ENCODE assay signal across 13 mouse cellular contexts in genomic region chr6:6877981-6878840, GRCm38 (mm10). TPM values are rescaled to one million over a fixed set of nuclear protein-coding genes. Genes with fewer than 3 reads are reported as not detected.
DNase-seq lines count a peak whose midpoint lies in the region; ATAC-seq and TF ChIP-seq lines count a peak whose summit lies in the region.
"Had no signal": no experiment of that assay in that cellular context is flagged by ENCODE, and none has a peak within 500 bp of the region (broad histone marks: within the 10 kb centered on the region; RNA-seq: fewer than 3 reads in every experiment).

No protein-coding gene starts in this region.

- peaks cover 37% of the 10 kb centered on the region for H3K27me3 ChIP-seq in forebrain, embryonic 15.5 days
- H3K27me3 ChIP-seq in midbrain, embryonic 15.5 days (replicated peaks), result peaks cover 81% of the 10 kb centered on the region

- DNase-seq in left cerebral cortex, adult 2 months (ENCODE audit: extremely low spot score in 1 of 2, low spot score in 2 of 2), result no peak
- no peak for DNase-seq in left cerebral cortex, postnatal 4 days
- DNase-seq in embryo, embryonic 11 days, result peak; percentile 50
- DNase-seq in gastrocnemius, adult 18-20 months (ENCODE audit: low spot score), result no peak

- peak overlapping the region; percentile 66 for H3K4me2 ChIP-seq in forebrain, embryonic 15.5 days (replicated peaks)
- peak overlapping the region; percentile 28 for H3K4me2 ChIP-seq in midbrain, embryonic 15.5 days
- H3K4me2 ChIP-seq: heart, embryonic 13.5 days; neural tube, embryonic 13.5 days had no signal

- peaks cover 30% of the 10 kb centered on the region for H3K4me1 ChIP-seq in forebrain, embryonic 15.5 days
- H3K4me1 ChIP-seq in midbrain, embryonic 15.5 days, result peaks cover 12% of the 10 kb centered on the region

- TF ChIP-seq CTCF in left cerebral cortex, adult 2 months (IDR thresholded peaks at IDR 0.05), result no peak

- peak overlapping the region; percentile 0; the same call in 1 of the 2 replicates for H3K4me3 ChIP-seq in left cerebral cortex, adult 2 months
- H3K4me3 ChIP-seq in forebrain, embryonic 15.5 days, result peak overlapping the region; percentile 52
- peak overlapping the region; percentile 42 for H3K4me3 ChIP-seq in midbrain, embryonic 15.5 days
- H3K4me3 ChIP-seq: neural tube, embryonic 13.5 days had no signal

- intact Hi-C loops in left cerebral cortex, adult 2 months (cut with DNase I), result no loop called here
- intact Hi-C loops in left cerebral cortex, postnatal 4 days (cut with DNase I), result loop anchor here (5.0 kb wide), 1 partner anchor 871 kb away; no protein-coding TSS in a partner anchor

- peak overlapping the region; percentile 70 for H3K9ac ChIP-seq in forebrain, embryonic 15.5 days (replicated peaks)
- no peak overlapping the region for H3K9ac ChIP-seq in midbrain, embryonic 15.5 days
- H3K9ac ChIP-seq: heart, embryonic 13.5 days; liver, embryonic 14.5 days; neural tube, embryonic 13.5 days had no signal

- no peak overlapping the region for H3K27ac ChIP-seq in left cerebral cortex, adult 2 months
- H3K27ac ChIP-seq in forebrain, embryonic 15.5 days (replicated peaks), result peak overlapping the region; percentile 93
- no peak overlapping the region for H3K27ac ChIP-seq in midbrain, embryonic 15.5 days
- H3K27ac ChIP-seq: heart, embryonic 13.5 days; kidney, postnatal 0 days; liver, embryonic 14.5 days; neural tube, embryonic 13.5 days had no signal

- no peak for ATAC-seq in forebrain, embryonic 15.5 days (replicated peaks)
- ATAC-seq in midbrain, embryonic 15.5 days (replicated peaks), result 0 out of 2 replicates have a peak, but pooled peaks have one; percentile 7
- ATAC-seq in monocyte, adult 5-6 weeks (replicated peaks; ENCODE audit: insufficient number of reproducible peaks, low FRiP score, low TSS enrichment, poor library complexity, severe bottlenecking), result no peak
- no peak for ATAC-seq in frontal cortex, adult (ENCODE audit: low TSS enrichment)

- WGBS in forebrain, embryonic 15.5 days, result 4% methylated on average over 34 of the region's 34 CpGs
- 2% methylated on average over 34 of the region's 34 CpGs for WGBS in midbrain, embryonic 15.5 days

- H3K36me3 ChIP-seq in forebrain, embryonic 15.5 days, result no peaks in the 10 kb centered on the region
- no peaks in the 10 kb centered on the region for H3K36me3 ChIP-seq in midbrain, embryonic 15.5 days (replicated peaks)
- H3K36me3 ChIP-seq: G1E; heart, embryonic 13.5 days; neural tube, embryonic 13.5 days had no signal

- no peaks in the 10 kb centered on the region for H3K9me3 ChIP-seq in forebrain, embryonic 15.5 days
- no peaks in the 10 kb centered on the region for H3K9me3 ChIP-seq in midbrain, embryonic 15.5 days
- H3K9me3 ChIP-seq: G1E; heart, embryonic 13.5 days; neural tube, embryonic 13.5 days had no signal

RNA-seq across cellular contexts. Expression of gene Dlx5, which starts 3.7 kb away (rescaled TPM):
- 1 to 10 TPM; 5.6 to 8.9 TPM for total RNA-seq in left cerebral cortex, adult 2 months (2021)
- total RNA-seq in left cerebral cortex, postnatal 4 days (2021), result 10 to 100 TPM; 15.2 to 18.4 TPM
- polyA plus RNA-seq in forebrain, embryonic 15.5 days (2015; fragmentation: Nextera tagmentation; extraction: Ambion mirVana), result 81.5 and 84.7 TPM in 2 replicates
- 14.8 and 19.0 TPM in 2 replicates for polyA plus RNA-seq in midbrain, embryonic 15.5 days (2015; fragmentation: Nextera tagmentation; extraction: Ambion mirVana)
- not detected in 3 replicates for total RNA-seq in monocyte, adult 5-6 weeks (2017)
- total RNA-seq in gastrocnemius, adult 18-20 months (2021), result not detected
- total RNA-seq: G1E had no signal
- polyA plus RNA-seq: G1E; liver, embryonic 14.5 days had no signal

RNA-seq across cellular contexts. Expression of gene Dlx6, which starts 15.1 kb away (rescaled TPM):
- 10 to 100 TPM in 1 of 2 experiments, 1 to 10 TPM in 1; 9.1 to 11.1 TPM for total RNA-seq in left cerebral cortex, adult 2 months (2021)
- 10 to 100 TPM; 15.3 to 17.2 TPM for total RNA-seq in left cerebral cortex, postnatal 4 days (2021)
- 13.2 and 14.7 TPM in 2 replicates for polyA plus RNA-seq in forebrain, embryonic 15.5 days (2015; fragmentation: Nextera tagmentation; extraction: Ambion mirVana)
- 2.4 and 3.6 TPM in 2 replicates for polyA plus RNA-seq in midbrain, embryonic 15.5 days (2015; fragmentation: Nextera tagmentation; extraction: Ambion mirVana)
- not detected in 3 replicates for total RNA-seq in monocyte, adult 5-6 weeks (2017)
- not detected for total RNA-seq in gastrocnemius, adult 18-20 months (2021)
- polyA plus RNA-seq: G1E; heart, embryonic 13.5 days; kidney, postnatal 0 days; liver, embryonic 14.5 days; neural tube, embryonic 13.5 days had no signal

Comparison
In these comparisons a context has a peak if more than half of its experiments do, and no peak if none do; other contexts are left out.
1. H3K4me3 ChIP-seq: peak in every context shown above with its lines; median percentile 52 in forebrain, embryonic 15.5 days; 42 in midbrain, embryonic 15.5 days; 0 in left cerebral cortex, adult 2 months.
2. RNA of gene Dlx6, which starts 15.1 kb away (total RNA-seq): 15.3 to 17.2 TPM in left cerebral cortex, postnatal 4 days and 9.1 to 11.1 TPM in left cerebral cortex, adult 2 months; not detected in monocyte, adult 5-6 weeks and not detected in gastrocnemius, adult 18-20 months; every median in the first group is over 10 times any median in the second.